Mouse (Mus musculus): ENCODE data around the gene Pknox2.

- TF ChIP-seq CTCF (IDR thresholded peaks at IDR 0.05; ENCODE audit: low read depth) = no peak
- no peak for TF ChIP-seq EP300 (IDR thresholded peaks at IDR 0.05; ENCODE audit: low read depth)
Observed at GRCm38 (mm10) chr9:37166899-37167298, 19.7 kb upstream of the Pknox2 start.
